Mouse (Mus musculus) lung, postnatal 4 days (tissue): ENCODE measurements around the gene Dock2.

ENCODE experiments used
- DNase-seq, 2 experiments: peaks; one replicate each; pipeline ENCODE4 v3.0.0; 2021

Dock2 gene

DNA sequence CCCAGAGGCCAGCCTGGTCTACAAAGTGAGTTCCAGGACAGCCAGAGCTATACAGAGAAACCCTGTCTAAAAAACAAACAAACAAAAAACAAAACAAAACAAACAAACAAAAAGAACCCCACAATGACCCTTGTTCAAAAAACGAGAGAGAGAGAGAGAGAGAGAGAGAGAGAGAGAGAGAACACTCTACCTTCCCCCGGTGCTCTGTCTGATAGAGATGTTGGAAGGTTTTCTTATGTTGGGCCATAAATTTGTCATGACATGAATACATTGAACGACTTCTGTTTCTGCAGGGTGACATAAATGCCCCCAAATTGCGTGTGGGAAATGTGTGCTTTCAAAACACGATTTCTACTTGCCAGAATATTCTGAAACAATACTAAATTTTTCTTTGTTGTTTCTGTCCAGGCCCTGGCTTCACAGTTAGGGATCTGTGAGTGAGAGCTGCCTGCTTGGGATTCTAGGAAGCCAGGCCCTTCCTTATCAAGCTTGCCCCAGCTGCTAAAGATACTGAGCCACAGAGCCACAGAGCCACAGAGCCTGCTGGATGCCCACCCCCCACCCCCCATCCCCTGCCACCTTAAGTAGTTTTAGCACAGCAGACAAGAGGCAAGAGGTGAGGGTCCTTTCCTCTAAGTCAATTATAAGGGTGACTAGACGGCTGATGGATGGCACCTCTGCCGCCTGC is 451.2 kb downstream of the Dock2 start:
- no peak for DNase-seq

- DNase-seq: no peak
These were observed 460.0 kb downstream of the Dock2 start for GRCm38 (mm10) chr11:34323664-34324063.

- DNase-seq: no peak
These were observed 464.4 kb downstream of the Dock2 start for GRCm38 (mm10) chr11:34319282-34319681.

DNA sequence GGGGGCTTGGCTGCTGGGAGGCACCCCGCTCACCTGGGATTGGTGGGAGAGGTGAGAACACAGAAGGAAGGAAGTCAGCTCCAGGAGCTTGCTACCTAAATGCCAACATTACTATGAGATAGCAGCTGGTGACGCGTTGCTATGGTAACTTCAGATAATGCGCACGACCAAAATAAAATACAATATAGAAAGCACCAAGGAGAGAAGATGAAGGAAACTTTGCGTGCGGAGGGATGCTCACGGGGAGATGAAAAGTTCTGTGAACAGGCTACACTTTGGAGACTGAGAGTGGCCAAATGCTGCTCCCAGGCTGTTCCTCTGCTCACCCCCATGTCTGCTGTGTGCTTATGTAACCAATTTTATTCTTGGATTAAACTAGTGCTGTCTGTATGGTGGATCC is 466.7 kb downstream of the Dock2 start:
- no peak for DNase-seq

- no peak for DNase-seq
These were observed 467.5 kb downstream of the Dock2 start for GRCm38 (mm10) chr11:34316176-34316575.

GRCm38 (mm10) chr11:34315383-34315782 is 468.3 kb downstream of the Dock2 start:
- no peak for DNase-seq

DNA sequence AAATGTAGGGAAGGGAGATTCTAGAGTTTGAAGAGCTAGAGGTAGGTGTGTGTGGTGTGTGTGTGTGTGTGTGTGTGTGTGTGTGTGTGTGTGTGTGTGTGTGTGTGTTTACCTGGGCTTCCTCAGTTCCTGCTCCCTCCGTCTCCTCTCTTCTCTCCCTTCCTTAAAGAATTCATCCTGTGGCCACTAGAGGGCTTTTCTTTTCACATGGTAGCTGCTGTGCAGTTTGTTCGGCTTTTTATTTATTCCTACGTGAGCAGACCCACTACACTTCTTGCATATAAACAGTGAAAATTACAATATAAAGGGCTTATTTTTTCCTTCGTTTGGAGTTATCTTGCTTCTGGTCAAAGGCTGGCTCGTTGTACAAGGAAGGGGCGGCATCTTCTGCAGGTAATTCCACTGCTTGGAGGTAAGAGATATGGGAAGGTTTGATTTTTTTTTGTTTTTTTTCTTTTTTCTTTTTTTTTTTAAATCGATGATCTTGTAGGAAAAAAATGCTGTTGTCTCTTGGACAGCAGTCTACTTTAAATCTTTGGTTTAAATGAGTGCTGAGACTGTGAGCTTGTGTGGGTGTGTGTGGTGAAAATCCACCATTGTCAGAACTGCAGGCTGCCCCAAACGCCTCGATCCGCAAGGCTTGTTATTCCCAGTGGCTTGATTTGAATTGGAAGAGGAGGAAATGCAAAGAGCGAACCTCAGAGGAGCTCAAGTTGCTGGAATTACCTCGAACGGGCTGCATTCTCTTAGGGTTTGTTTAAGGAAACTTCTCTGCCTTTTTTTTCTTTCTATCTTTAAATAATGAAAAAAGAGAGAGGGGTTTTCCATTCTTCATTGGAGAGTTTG is 468.9 kb downstream of the Dock2 start, which contains the start of gene Fam196b:
Gene Fam196b, plus strand, starts transcription at position 289 of the 846 bp plus-strand sequence.
- no peak for DNase-seq

DNA sequence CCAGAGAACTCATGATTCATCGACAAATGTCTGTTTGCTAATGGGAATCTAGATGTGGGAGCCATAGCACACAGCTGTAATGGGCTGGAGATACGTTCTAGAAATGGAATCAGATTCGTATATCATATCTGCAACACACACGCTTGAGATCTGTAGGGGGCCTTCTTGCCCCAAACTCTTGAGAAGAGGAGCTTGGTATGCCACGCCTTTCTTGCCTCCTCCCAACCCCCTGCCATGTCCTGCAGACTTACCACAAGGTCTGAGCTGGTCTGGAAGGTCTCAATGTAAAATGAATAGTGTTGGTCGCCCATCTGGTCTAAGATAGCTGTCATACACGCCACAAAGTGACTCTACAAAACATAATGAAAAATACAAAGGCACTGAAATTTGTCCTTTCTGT is 471.5 kb downstream of the Dock2 start:
- no peak for DNase-seq

DNA sequence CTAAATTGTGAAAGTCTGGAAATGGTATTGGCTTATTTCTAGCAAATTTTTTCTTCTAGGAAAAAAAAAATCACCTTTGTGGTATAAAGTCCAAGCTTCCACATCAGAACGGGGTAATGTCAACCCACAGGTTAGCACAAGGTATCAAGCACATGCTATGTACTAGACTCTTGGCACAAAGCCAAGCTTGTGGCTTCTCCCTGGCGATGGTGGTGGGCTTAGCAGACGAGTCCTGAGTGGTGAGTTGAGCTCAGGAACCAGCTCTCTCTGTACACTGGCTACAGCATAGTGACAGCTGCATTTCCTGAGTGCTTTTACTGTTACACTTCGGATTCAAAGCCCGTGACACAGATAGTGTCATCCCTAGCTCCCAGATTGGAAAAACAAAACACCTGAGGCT is 472.0 kb downstream of the Dock2 start:
- no peak for DNase-seq

DNA sequence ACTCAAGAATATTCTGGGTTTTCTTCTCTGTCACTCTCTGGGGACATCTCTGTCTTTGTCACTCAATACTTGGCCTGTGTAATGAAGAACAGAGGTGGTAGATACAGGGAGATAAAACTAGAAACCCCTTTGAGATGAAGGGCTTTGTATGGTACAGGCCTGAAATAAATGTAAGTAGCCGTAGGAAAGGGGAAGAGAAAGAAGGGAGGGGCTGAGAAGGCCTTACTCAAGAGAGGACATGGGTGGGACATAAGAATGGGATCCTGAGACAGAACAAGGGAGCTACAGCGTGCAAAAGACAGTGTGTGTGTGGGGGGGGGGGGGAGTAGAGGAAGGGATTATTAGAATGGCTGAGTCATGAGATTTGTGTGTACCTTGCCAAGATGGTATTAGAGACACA is 474.3 kb downstream of the Dock2 start:
- no peak for DNase-seq

- DNase-seq: no peak
These were observed 475.0 kb downstream of the Dock2 start for GRCm38 (mm10) chr11:34308731-34309130.

DNA sequence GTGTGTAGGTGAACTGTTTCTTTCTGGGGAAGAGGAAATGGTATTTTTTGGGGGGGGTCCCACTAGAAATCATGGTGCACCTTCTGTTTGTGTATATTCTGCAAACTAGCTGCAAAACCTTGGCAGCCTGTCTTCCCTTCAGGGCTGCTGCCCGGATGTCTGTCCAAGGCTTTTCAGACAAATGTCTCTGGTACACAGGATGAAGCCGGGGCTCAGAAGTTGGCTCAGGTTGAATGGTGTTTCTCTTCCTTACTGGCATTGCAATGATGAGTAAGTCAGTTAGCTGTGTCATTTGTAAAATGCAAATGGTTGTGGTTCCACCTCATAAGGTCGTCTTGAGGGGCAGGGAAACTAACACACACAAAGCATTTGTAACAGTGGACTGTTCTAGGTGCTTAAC is 477.5 kb downstream of the Dock2 start:
- DNase-seq: no peak

GRCm38 (mm10) chr11:34300064-34300463 is 483.6 kb downstream of the Dock2 start:
- DNase-seq: no peak

DNA sequence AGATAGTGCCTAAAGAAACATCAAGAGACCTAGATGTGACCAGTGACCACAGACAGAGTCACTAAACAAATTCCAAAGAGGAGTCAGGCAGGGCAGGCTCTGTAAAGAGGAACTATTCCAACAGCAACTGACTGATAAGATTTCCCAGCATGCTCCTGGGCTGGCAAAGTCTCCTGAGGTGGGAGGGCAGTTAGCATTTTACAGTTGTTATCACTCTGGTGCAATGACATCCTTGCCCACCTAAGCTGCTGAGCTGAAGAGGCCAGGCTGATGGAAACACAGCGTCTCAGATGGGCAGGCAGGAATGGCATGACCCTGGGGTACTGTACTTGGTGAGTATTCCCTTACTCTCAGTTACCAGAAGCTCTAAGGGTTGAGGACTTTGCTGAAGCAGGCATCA is 484.1 kb downstream of the Dock2 start:
- no peak for DNase-seq

GRCm38 (mm10) chr11:34297698-34298378 is 485.9 kb downstream of the Dock2 start:
- DNase-seq: no peak

DNA sequence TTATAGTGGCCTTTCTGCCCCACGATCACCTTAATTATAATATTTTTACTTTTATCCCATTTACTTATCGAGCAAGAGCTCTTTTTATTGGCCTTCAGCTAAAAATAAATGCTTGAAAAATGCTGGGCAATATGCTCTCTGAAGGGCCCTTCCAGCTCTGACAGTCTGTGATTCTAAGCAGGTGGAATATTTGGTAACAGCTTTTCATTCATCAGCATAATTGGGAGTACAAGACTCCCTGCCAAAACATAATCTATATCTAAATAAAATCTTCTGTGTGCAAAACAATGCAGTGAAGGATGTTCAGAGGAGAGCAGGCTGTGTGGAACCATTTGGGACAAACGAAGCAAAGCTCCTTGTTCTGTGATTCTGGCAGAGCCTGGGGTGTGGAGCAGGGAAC is 492.4 kb downstream of the Dock2 start:
- no peak for DNase-seq

- DNase-seq: no peak
These were observed 493.0 kb downstream of the Dock2 start for GRCm38 (mm10) chr11:34290708-34291107.

GRCm38 (mm10) chr11:34290265-34290664 is 493.4 kb downstream of the Dock2 start:
- DNase-seq: no peak

- no peak for DNase-seq
These were observed 499.4 kb downstream of the Dock2 start for GRCm38 (mm10) chr11:34284124-34284808.

DNA sequence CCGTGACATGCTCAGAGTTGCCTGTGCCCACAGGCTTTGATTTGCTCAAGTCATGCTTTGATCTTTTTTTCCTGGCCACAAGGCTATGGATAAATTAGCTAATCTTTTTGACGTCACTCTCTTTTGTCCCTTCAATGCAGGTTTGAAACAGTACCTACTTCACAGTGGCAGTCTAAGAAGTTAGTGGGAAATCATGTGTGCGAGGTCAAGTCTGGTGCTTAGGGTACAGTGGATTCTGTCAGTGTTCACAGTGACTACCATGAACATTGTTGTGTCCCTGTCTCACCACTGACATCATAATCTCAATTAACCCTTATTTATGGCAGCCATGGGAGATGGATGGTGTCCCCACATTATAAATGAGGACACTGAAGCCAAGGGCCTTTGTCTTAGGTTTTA is 506.6 kb downstream of the Dock2 start:
- DNase-seq: no peak

- DNase-seq: no peak
These were observed 507.2 kb downstream of the Dock2 start for GRCm38 (mm10) chr11:34276363-34277046.

DNA sequence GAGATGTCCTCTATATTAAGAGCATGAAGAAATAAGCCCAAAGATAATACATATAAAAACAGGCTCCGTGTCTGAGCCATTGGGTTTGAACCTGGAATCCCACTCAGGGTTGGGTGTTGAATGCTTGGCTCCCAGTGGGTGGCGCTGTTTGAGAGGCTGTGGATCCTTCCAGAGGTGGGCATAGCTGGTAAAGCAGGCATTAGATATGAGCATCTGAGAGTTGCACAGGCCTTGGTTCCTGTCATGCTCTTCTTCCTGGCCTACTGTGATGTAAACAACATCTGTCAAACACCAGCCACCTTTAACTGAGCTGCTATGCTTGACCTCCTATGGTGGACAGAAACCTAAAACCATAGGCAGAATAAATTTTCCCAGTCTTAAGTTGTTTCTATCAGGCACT is 507.8 kb downstream of the Dock2 start:
- no peak for DNase-seq

GRCm38 (mm10) chr11:34272016-34272415 is 511.7 kb downstream of the Dock2 start:
- no peak for DNase-seq
